Mouse (Mus musculus) heart, embryonic 10.5 days (tissue): ENCODE results near the gene Islr2. TPM values are rescaled to one million over a fixed set of nuclear protein-coding genes. Genes with fewer than 3 reads are reported as not detected.

Source experiments
- DNase-seq: peaks from one replicate; pipeline ENCODE4 v3.0.0-alpha.2; 2017; ENCODE audit warnings: low spot score
- H3K27ac ChIP-seq: fragments of 300-500 bp; sonication (generic); 2 replicates; pipeline ENCODE4 v1.5.1; 2016; ENCODE audit warnings: mild to moderate bottlenecking
- H3K27me3 ChIP-seq: fragments of 300-500 bp; sonication (generic); 2 replicates; pipeline ENCODE4 v1.6.1; 2016; ENCODE audit warnings: mild to moderate bottlenecking; ENCODE audit not compliant: poor library complexity, insufficient read depth, severe bottlenecking
- H3K36me3 ChIP-seq: fragments of 300-500 bp; sonication (generic); 2 replicates; pipeline ENCODE4 v1.6.1; 2016; ENCODE audit warnings: mild to moderate bottlenecking, moderate library complexity
- H3K4me1 ChIP-seq: fragments of 300-500 bp; sonication (generic); 2 replicates; pipeline ENCODE4 v1.6.1; 2016; ENCODE audit warnings: mild to moderate bottlenecking
- H3K4me3 ChIP-seq: fragments of 300-500 bp; sonication (generic); 2 replicates; pipeline ENCODE4 v1.5.1; 2016; ENCODE audit warnings: mild to moderate bottlenecking, moderate library complexity
- H3K9me3 ChIP-seq: fragments of 300-500 bp; sonication (generic); 2 replicates; pipeline ENCODE4 v1.6.1; 2016; ENCODE audit warnings: mild to moderate bottlenecking, moderate library complexity
- WGBS: fragments of 180-500 bp; shearing (Covaris S2); methylation state at CpG from one replicate; pipeline ENCODE4 v1.1.7; 2016; 5-methylcytosine and 5-hydroxymethylcytosine counted together
- polyA plus RNA-seq: library from polyadenylated mRNA; unstranded; fragments of >200 nt; fragmentation: Nextera tagmentation; extraction: Ambion mirVana; gene quantifications from 2 replicates; pipeline ENCODE4 v1.2.1, GENCODE M21; 2016

The Islr2 gene
- polyA plus RNA-seq, 1 experiment from 2014 or later, result not detected

DNA sequence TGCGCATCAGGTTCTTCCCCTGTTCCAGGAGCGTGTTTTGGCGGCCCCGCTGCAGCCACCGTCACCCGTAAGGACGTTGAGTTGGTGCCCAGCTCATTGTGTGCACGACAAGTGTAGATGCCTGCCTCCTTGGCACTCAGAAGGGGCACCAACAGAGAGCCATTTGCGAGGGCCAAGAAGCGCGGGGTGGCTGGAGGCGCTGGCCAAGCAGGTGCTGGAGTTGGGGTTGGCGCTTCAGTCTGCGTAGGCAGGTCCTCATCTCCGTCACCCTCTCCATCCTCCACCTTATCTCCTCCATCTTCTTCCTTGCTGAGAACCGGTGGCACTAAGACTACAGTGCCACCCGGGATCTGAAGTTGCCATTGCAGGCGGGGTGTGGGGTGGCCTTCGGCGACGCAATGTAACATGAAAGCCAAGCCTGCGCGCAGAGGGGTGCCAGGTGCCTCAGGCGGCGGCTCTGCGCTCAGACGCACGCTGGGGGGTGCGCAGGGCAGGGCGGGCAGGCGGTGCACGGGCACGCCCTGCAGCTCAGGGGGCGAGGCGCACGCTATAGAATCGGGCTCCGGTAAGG, 5.2 kb downstream of the Islr2 start:
- no peaks in the 10 kb centered on the region for H3K9me3 ChIP-seq
- 2% methylated on average over 38 of the region's 38 CpGs for WGBS
- no peak for DNase-seq

GRCm38 (mm10) chr9:58197781-58198701, 6.1 kb downstream of the Islr2 start:
- 1% methylated on average over 58 of the region's 58 CpGs for WGBS
- H3K27ac ChIP-seq, result no peak overlapping the region; the same call in 1 of the 2 replicates

More for the DNA sequence above, 5.2 kb downstream of the Islr2 start:
- H3K27me3 ChIP-seq, result peaks cover 100% of the 10 kb centered on the region
- no peak overlapping the region for H3K27ac ChIP-seq
- H3K36me3 ChIP-seq, result no peaks in the 10 kb centered on the region
- peak overlapping the region; percentile 51 for H3K4me3 ChIP-seq
- H3K4me1 ChIP-seq, result peaks cover 83% of the 10 kb centered on the region

DNA sequence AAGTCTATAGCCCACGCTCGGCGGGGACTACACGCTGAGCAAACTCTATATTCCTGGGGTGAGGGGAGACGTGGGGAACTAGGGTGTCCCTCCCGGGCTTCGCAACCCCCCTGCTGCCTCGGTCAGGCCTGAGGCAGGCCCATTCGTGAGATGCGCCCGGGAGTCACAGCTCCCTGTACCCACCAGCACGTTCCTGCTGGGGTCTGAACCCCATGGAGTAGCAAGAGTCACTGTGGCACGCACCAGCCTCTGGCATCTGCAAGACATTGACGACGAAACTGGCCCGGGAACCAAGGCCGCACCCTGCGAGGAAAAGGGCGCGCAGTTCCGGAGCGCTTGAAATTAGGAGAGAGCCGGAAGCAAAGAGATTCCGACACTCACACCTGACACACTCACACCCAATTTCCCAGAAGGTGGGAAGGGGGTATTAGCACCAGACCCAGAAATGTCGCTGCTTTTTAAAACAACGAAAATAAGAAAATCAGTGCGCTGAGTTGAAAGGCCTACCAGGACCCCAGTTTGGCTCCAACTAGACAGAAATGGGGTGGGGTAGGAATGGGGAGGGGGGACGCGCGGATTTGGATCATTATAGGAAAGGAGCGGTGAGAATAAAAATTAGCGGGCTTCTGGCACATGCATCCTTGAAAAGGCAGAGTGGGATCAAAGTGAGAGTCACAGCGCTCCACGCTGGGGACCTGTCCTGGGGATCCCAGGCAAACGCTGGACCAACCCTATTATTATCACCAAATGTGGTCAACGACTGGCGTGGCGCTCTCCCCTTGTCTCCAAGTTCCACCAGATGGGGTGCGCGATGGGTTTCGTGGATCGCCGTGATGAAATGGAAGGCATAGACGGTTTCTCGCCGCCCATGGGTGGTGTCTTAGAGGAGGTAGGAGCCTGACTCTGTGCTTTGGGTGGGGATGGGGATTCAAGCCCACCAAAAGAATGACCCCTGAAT, 7.2 kb downstream of the Islr2 start:
- H3K27ac ChIP-seq, result no peak overlapping the region
- peak overlapping the region; percentile 51 for H3K4me3 ChIP-seq
- whole genome bisulfite sequencing, result 2% methylated on average over 46 of the region's 46 CpGs
- peaks cover 90% of the 10 kb centered on the region for H3K27me3 ChIP-seq
- no peaks in the 10 kb centered on the region for H3K36me3 ChIP-seq
- DNase-seq, result no peak
- H3K4me1 ChIP-seq, result peaks cover 66% of the 10 kb centered on the region
- H3K9me3 ChIP-seq, result no peaks in the 10 kb centered on the region

More at GRCm38 (mm10) chr9:58197781-58198701, 6.1 kb downstream of the Islr2 start:
- H3K27me3 ChIP-seq, result peaks cover 100% of the 10 kb centered on the region
- H3K9me3 ChIP-seq, result no peaks in the 10 kb centered on the region
- H3K36me3 ChIP-seq, result no peaks in the 10 kb centered on the region
- H3K4me1 ChIP-seq, result peaks cover 78% of the 10 kb centered on the region
- peak overlapping the region; percentile 51 for H3K4me3 ChIP-seq
- DNase-seq, result peak; percentile 75

- DNase-seq, result no peak
- no peak overlapping the region for H3K27ac ChIP-seq
- H3K4me1 ChIP-seq, result peaks cover 59% of the 10 kb centered on the region
- H3K27me3 ChIP-seq, result peaks cover 83% of the 10 kb centered on the region
- peak overlapping the region; percentile 51 for H3K4me3 ChIP-seq
- no peaks in the 10 kb centered on the region for H3K9me3 ChIP-seq
- WGBS, result 3% methylated on average over 13 of the region's 14 CpGs
- H3K36me3 ChIP-seq, result no peaks in the 10 kb centered on the region
These were observed 8.0 kb downstream of the Islr2 start for GRCm38 (mm10) chr9:58196141-58196540.

DNA sequence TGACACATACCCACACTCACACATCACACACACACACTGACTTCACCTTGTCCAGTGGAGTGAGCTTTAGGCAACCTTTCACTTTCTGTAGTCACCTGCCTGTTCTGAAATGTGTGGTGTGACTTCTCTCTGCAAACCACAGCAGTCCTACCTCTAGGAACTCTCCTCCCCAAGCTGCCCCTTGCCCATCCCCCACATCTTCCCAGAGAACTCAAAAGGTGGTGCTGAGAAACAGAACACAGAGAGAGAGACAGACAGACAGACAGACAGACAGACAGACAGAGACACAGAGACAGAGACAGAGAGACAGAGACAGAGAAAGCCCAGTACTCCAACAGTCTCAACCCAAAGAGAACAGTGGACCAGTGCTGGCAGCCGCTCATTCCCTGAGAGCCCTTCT, 8.4 kb downstream of the Islr2 start:
- no peak overlapping the region for H3K27ac ChIP-seq
- no peaks in the 10 kb centered on the region for H3K9me3 ChIP-seq
- H3K27me3 ChIP-seq, result peaks cover 79% of the 10 kb centered on the region
- no peaks in the 10 kb centered on the region for H3K36me3 ChIP-seq
- H3K4me3 ChIP-seq, result peak overlapping the region; percentile 51; the same call in 1 of the 2 replicates
- H3K4me1 ChIP-seq, result peaks cover 56% of the 10 kb centered on the region
- WGBS, result 4% methylated on average over 1 of the region's 1 CpGs
- no peak for DNase-seq

DNA sequence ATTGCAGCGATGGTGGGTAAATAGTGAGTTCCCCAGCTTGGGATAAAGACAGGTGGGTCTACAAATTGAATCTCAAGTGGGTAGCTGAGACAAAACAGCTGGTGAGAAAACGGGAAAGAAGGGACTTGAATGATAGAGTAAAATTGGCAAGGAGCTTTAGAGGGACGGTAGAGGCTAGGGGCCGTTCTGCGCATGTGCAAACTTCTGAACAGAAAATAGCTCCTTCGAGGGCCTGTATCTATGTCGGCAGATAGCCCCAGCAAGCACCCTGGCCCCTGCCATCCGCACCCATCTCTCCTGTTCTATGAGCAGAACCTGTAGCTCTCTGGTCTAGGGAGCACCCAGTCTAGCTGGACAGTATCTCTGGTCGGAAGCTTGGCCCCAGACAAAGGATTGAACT, 9.9 kb downstream of the Islr2 start:
- Histone ChIP-seq H3K9me3 (no peaks in the 10 kb centered on the region), H3K36me3 (no peaks in the 10 kb centered on the region), H3K4me1 (peaks cover 48% of the 10 kb centered on the region), H3K27me3 (peaks cover 77% of the 10 kb centered on the region), H3K4me3 (no peak overlapping the region), H3K27ac (no peak overlapping the region)
- DNase-seq, result no peak
- 60% methylated on average over 9 of the region's 9 CpGs for WGBS

- peaks cover 7% of the 10 kb centered on the region; the same call in 1 of the 2 replicates for H3K27me3 ChIP-seq
- DNase-seq, result no peak
- WGBS, result 82% methylated on average over 6 of the region's 6 CpGs
- no peak overlapping the region for H3K27ac ChIP-seq
- H3K4me3 ChIP-seq, result no peak overlapping the region
- no peaks in the 10 kb centered on the region for H3K36me3 ChIP-seq
- H3K9me3 ChIP-seq, result no peaks in the 10 kb centered on the region
- H3K4me1 ChIP-seq, result no peaks in the 10 kb centered on the region
These were observed 19.7 kb downstream of the Islr2 start for GRCm38 (mm10) chr9:58184456-58184855.

DNA sequence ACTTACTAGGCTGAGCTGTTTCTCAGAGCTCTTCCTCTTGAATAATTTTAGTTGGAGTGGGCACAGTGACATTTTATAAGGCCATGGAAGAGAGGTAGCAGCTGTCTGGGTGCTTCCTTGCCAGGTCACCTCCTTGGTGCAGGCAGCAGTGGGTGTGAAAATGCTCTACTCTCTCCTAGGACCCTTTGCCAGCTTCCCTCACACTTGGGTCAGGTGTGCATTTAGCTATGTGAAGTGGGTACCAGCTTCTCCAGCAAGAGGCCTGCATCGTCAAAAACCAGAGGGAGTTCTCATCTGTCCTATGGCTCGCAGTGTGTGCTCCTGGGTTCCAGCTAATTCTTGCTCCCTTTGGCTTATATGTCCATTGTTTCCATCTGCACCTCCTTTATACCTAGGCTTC, 24.7 kb downstream of the Islr2 start:
- Histone ChIP-seq H3K27ac (no peak overlapping the region), H3K9me3 (no peaks in the 10 kb centered on the region), H3K4me1 (peaks cover 20% of the 10 kb centered on the region), H3K4me3 (no peak overlapping the region), H3K27me3 (no peaks in the 10 kb centered on the region), H3K36me3 (no peaks in the 10 kb centered on the region)
- WGBS, result 87% methylated on average over 2 of the region's 2 CpGs
- peak; percentile 67 for DNase-seq

GRCm38 (mm10) chr9:58177165-58177564, 27.0 kb downstream of the Islr2 start:
- H3K9me3 ChIP-seq, result no peaks in the 10 kb centered on the region
- H3K36me3 ChIP-seq, result no peaks in the 10 kb centered on the region
- DNase-seq, result no peak
- H3K4me3 ChIP-seq, result no peak overlapping the region
- no peaks in the 10 kb centered on the region for H3K27me3 ChIP-seq
- peaks cover 20% of the 10 kb centered on the region for H3K4me1 ChIP-seq
- WGBS, result 66% methylated on average over 4 of the region's 4 CpGs
- no peak overlapping the region for H3K27ac ChIP-seq

GRCm38 (mm10) chr9:58175745-58176487, 28.2 kb downstream of the Islr2 start:
- DNase-seq, result no peak

DNA sequence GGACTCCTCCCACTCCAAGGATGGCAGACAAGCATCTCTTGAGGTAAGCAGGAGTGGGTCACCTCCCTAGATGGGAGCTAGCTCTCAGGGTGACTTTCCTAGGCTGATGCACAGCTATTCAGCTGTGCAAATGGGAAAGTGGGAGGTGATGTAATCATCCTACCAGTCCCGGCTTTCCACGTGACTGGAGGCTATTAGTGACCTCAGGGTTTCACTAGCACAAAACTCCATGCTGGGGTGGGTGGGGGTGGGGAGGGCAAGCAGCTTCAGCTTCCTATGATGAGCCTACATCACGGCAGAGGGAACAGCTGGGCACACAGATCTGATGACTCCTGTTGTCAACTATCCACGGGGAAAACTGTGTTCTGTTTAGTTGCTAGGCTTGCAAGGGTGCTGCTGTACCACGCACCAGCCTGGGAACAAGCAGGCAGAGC, 29.3 kb downstream of the Islr2 start:
- Histone ChIP-seq H3K27me3 (no peaks in the 10 kb centered on the region), H3K36me3 (no peaks in the 10 kb centered on the region), H3K4me3 (no peak overlapping the region), H3K27ac (no peak overlapping the region), H3K9me3 (no peaks in the 10 kb centered on the region), H3K4me1 (peaks cover 20% of the 10 kb centered on the region)
- DNase-seq, result peak; percentile 70
- WGBS, result 34% methylated on average over 5 of the region's 5 CpGs

More at GRCm38 (mm10) chr9:58175745-58176487, 28.2 kb downstream of the Islr2 start:
- Histone ChIP-seq H3K27ac (no peak overlapping the region), H3K4me3 (no peak overlapping the region), H3K4me1 (peaks cover 20% of the 10 kb centered on the region), H3K27me3 (no peaks in the 10 kb centered on the region), H3K36me3 (no peaks in the 10 kb centered on the region), H3K9me3 (no peaks in the 10 kb centered on the region)
- WGBS, result 31% methylated on average over 5 of the region's 5 CpGs

- Histone ChIP-seq H3K36me3 (no peaks in the 10 kb centered on the region), H3K9me3 (no peaks in the 10 kb centered on the region), H3K4me3 (no peak overlapping the region), H3K27me3 (no peaks in the 10 kb centered on the region), H3K4me1 (peaks cover 25% of the 10 kb centered on the region), H3K27ac (no peak overlapping the region)
- DNase-seq, result no peak
- WGBS, result 79% methylated on average over 2 of the region's 2 CpGs
These were observed 31.3 kb downstream of the Islr2 start for GRCm38 (mm10) chr9:58172863-58173262.
